Mouse (Mus musculus) heart, postnatal 0 days (tissue): ENCODE data around the gene Tmem198b. TPM values are rescaled to one million over a fixed set of nuclear protein-coding genes. Genes with fewer than 3 reads are reported as not detected.

Source experiments
- ATAC-seq: fragments of 200-750 bp; cut with Nextera tagmentation; 2 replicates; pipeline ENCODE4 v1.8.0; 2017; ENCODE audit warnings: low read depth, moderate number of reproducible peaks, moderate library complexity; ENCODE audit not compliant: insufficient read depth
- DNase-seq: peaks from one replicate; pipeline ENCODE4 v3.0.0-alpha.2; 2016; ENCODE audit warnings: low spot score
- H3K27ac ChIP-seq: fragments of 300-500 bp; sonication (generic); 2 replicates; pipeline ENCODE4 v1.5.1; 2014; ENCODE audit warnings: low read depth, mild to moderate bottlenecking
- H3K27me3 ChIP-seq: fragments of 300-500 bp; sonication (generic); 2 replicates; pipeline ENCODE4 v1.6.1; 2014; ENCODE audit warnings: low read length, mixed read lengths; ENCODE audit not compliant: control insufficient read depth, insufficient read depth
- H3K36me3 ChIP-seq: fragments of 300-500 bp; sonication (generic); replicated peaks from 2 replicates; pipeline ENCODE4 v1.6.1; 2014; ENCODE audit warnings: low read length, mixed read lengths; ENCODE audit not compliant: control insufficient read depth, insufficient read depth
- H3K4me1 ChIP-seq: fragments of 300-500 bp; sonication (generic); 2 replicates; pipeline ENCODE4 v1.6.1; 2014; ENCODE audit warnings: antibody characterized with exemption; ENCODE audit not compliant: control insufficient read depth, insufficient read depth
- H3K4me2 ChIP-seq: fragments of 300-500 bp; sonication (generic); 2 replicates; pipeline ENCODE4 v1.6.1; 2014; ENCODE audit warnings: low read depth, mild to moderate bottlenecking, low read length, moderate library complexity
- H3K4me3 ChIP-seq: fragments of 300-500 bp; sonication (generic); 2 replicates; pipeline ENCODE4 v1.5.1; 2014; ENCODE audit warnings: low read depth, low read length
- H3K9ac ChIP-seq: fragments of 300-500 bp; sonication (generic); replicated peaks from 2 replicates; pipeline ENCODE4 v1.6.1; 2014; ENCODE audit warnings: low read depth, low read length, mixed read lengths
- H3K9me3 ChIP-seq: fragments of 300-500 bp; sonication (generic); replicated peaks from 2 replicates; pipeline ENCODE4 v1.6.1; 2016; ENCODE audit warnings: low read length; ENCODE audit not compliant: control insufficient read depth
- CTCF ChIP-seq: IDR thresholded peaks from 2 replicates; pipeline ENCODE4 v1.5.1; 2016; ENCODE audit warnings: antibody characterized with exemption, control low read depth, low read depth
- EP300 ChIP-seq: IDR thresholded peaks from 2 replicates; pipeline ENCODE4 v1.6.1; 2016; ENCODE audit warnings: antibody characterized with exemption, low read depth
- WGBS: fragments of 180-500 bp; shearing (Covaris S2); extraction: QIAGEN DNeasy Blood & Tissue Kit; methylation state at CpG from one replicate; pipeline ENCODE4 v1.1.7; 2014; 5-methylcytosine and 5-hydroxymethylcytosine counted together
- polyA plus RNA-seq: library from polyadenylated mRNA; unstranded; fragments of >200 nt; fragmentation: Nextera tagmentation; extraction: Ambion mirVana; gene quantifications from 2 replicates; pipeline ENCODE4 v1.2.1, GENCODE M21; 2015
- total RNA-seq: library from RNA; depleted of rRNA; stranded (reverse); fragments of >200 nt; gene quantifications from 2 replicates; pipeline ENCODE4 v1.2.3, GENCODE M21; 2014; ENCODE audit warnings: low replicate concordance

Gene Tmem198b
- total and polyA plus RNA-seq, 2 experiments from 2014 or later, result 11.6 to 24.4 TPM

DNA sequence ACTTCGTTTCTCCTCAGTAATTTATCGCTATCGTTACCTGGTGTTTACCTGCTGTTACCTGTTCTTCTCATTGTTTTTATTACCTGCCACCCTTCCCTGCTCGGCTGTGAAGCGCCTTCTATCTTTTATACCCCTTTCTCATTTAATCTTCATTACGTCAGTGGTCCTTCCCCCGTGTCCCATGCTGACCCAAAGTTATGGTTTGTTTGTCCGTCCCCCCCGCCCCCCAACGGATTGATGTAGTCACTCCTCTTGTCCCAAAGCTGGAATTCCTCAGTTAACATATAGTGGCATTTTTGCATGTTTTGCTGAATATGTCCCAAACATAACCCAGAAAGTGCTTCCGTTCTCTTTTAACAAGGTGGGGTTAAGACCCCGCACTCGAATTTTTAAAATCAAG lies 18.0 kb upstream of the Tmem198b start:
- TF ChIP-seq EP300, result no peak
- no peak for TF ChIP-seq CTCF
- ATAC-seq, result no peak
- DNase-seq, result no peak

DNA sequence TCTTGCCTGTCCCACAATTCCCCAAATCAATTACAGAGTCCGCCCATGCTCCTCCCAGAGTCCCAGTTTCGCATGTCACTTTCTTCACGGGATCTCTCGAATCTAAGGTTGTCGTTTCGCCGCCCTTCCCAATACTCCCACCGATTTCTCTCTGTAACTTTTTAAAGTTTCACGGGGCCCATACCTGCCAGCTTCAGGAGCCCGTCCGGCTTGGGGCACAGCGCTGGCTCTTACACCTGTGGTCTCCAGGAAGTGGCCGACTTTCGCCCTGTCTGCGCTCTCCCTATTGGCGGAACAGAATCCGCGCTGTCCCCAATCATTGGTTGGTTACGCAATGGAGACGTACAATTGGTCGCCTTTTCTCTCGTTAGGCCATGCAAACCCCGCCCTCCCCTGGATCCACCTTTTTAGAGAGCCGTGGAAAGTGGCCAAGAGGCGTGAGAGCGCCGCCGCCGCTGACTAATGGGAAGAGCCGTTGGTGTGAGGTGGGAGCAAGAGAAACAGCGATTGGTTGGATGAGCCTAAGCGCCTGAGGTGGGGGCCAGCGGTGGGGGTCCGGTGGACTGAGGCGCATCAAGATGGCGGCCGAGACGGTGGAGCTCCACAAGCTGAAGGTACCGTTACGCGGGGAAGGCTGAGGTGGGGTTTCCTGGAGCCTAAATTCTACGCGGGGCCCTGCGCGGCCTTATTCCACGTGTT lies 17.3 kb upstream of the Tmem198b start, which contains the start of gene Ormdl2:
Gene Ormdl2, minus strand, starts transcription at position 288 of the 699 bp plus-strand sequence.
- TF ChIP-seq CTCF (no peak), EP300 (peak; percentile 99)
- 0% methylated on average over 46 of the region's 46 CpGs for WGBS
- H3K36me3 ChIP-seq, result peaks cover 35% of the 10 kb centered on the region

More for the DNA sequence above, 18.0 kb upstream of the Tmem198b start:
- Histone ChIP-seq H3K4me2 (peak overlapping the region; percentile 69), H3K27ac (peak overlapping the region; percentile 59; the same call in 1 of the 2 replicates), H3K9me3 (no peaks in the 10 kb centered on the region), H3K27me3 (no peaks in the 10 kb centered on the region), H3K9ac (peak overlapping the region; percentile 76), H3K4me3 (peak overlapping the region; percentile 83), H3K4me1 (peaks cover 10% of the 10 kb centered on the region), H3K36me3 (peaks cover 31% of the 10 kb centered on the region)
- 2% methylated on average over 13 of the region's 13 CpGs for WGBS

DNA sequence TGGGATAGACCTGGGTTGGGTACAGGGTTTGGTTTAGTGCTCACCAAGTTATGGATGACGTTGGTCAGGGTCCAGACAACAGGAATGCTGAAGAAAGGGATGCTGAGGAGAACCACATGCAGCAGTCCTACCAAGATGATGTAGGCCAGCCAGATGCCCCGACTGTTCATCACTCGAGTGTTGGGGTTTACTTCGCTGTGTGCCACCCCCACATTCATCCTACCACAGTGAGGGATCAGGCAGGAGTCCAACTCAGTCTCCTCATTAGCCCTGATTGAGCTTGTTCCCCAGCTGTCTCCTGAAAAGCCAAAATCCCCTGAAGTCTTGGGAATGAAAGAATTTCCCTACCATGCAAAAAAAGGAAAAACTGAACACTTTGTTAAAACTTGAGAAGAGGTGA lies 16.0 kb upstream of the Tmem198b start:
- Histone ChIP-seq H3K4me3 (no peak overlapping the region), H3K4me1 (peaks cover 10% of the 10 kb centered on the region), H3K9ac (no peak overlapping the region), H3K4me2 (no peak overlapping the region), H3K9me3 (no peaks in the 10 kb centered on the region), H3K27ac (no peak overlapping the region), H3K27me3 (no peaks in the 10 kb centered on the region), H3K36me3 (peaks cover 44% of the 10 kb centered on the region)
- 84% methylated on average over 4 of the region's 4 CpGs for WGBS
- ATAC-seq (no peak), DNase-seq (no peak)
- TF ChIP-seq CTCF (no peak), EP300 (no peak)

More for the DNA sequence above, 17.3 kb upstream of the Tmem198b start, which contains the start of gene Ormdl2:
- Histone ChIP-seq H3K4me1 (peaks cover 10% of the 10 kb centered on the region), H3K9ac (peak within 1 kb of the TSS; percentile 76), H3K27me3 (no peaks in the 10 kb centered on the region), H3K4me2 (peak within 1 kb of the TSS; percentile 69), H3K4me3 (peak within 1 kb of the TSS; percentile 83), H3K27ac (peak within 1 kb of the TSS; percentile 59; the same call in 1 of the 2 replicates), H3K9me3 (no peaks in the 10 kb centered on the region)
- ATAC-seq (peak; percentile 99), DNase-seq (peak; percentile 100)

DNA sequence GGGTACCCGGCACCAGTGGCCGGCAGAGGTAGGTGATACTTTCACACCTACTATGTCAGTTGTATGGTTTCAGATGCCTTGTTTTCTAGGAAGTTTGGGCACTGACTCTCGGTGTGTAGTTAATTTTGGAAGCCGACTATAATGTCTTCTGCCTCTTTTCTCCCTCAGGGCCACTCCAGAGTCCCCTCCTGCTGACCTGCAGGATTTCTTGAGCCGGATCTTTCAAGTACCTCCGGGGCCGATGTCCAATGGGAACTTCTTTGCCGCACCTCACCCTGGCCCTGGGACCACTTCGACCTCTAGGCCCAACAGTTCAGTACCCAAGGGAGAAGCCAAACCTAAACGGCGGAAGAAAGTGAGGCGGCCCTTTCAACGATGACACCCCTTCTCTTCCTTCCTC lies 12.9 kb upstream of the Tmem198b start, which contains the start of gene Sarnp:
Gene Sarnp, plus strand, starts transcription at position 301 of the 400 bp plus-strand sequence.
- WGBS, result 87% methylated on average over 13 of the region's 13 CpGs

DNA sequence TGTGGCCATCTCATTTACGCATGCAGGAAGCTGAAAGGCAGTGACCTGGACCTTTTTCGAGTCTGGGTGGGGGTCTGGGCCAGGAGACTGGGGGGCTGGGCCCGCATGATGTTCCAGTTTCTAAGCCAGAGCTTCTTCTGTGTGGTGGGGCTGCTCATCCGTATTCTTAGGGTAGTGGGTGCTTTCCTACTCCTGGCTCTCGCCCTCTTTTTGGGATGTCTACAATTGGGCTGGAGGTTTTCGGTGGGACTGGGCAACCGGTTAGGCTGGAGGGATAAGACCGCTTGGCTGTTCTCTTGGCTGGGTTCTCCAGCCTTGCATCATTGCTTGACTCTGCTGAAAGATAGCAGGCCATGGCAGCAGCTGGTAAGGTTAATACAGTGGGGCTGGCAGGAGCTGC lies 2.8 kb upstream of the Tmem198b start:
- TF ChIP-seq CTCF, result no peak
- TF ChIP-seq EP300, result no peak
- ATAC-seq (no peak), DNase-seq (no peak)
- Histone ChIP-seq H3K27ac (no peak overlapping the region), H3K9ac (peak overlapping the region; percentile 66; the same call in 1 of the 2 replicates), H3K4me2 (peak overlapping the region; percentile 80), H3K36me3 (peaks cover 11% of the 10 kb centered on the region), H3K4me3 (peak overlapping the region; percentile 73), H3K4me1 (peaks cover 39% of the 10 kb centered on the region), H3K9me3 (no peaks in the 10 kb centered on the region), H3K27me3 (no peaks in the 10 kb centered on the region)
- 78% methylated on average over 8 of the region's 8 CpGs for WGBS

More for the DNA sequence above, 12.9 kb upstream of the Tmem198b start, which contains the start of gene Sarnp:
- Histone ChIP-seq H3K4me2 (no peak within 1 kb of the TSS), H3K4me3 (no peak within 1 kb of the TSS), H3K36me3 (peaks cover 56% of the 10 kb centered on the region), H3K27me3 (no peaks in the 10 kb centered on the region), H3K9me3 (no peaks in the 10 kb centered on the region), H3K4me1 (no peaks in the 10 kb centered on the region), H3K9ac (no peak within 1 kb of the TSS), H3K27ac (no peak within 1 kb of the TSS)
- TF ChIP-seq CTCF (no peak), EP300 (no peak)
- ATAC-seq (no peak), DNase-seq (no peak)
